Mouse (Mus musculus): ENCODE results near the gene C2cd4a.

C2cd4a gene

DNA sequence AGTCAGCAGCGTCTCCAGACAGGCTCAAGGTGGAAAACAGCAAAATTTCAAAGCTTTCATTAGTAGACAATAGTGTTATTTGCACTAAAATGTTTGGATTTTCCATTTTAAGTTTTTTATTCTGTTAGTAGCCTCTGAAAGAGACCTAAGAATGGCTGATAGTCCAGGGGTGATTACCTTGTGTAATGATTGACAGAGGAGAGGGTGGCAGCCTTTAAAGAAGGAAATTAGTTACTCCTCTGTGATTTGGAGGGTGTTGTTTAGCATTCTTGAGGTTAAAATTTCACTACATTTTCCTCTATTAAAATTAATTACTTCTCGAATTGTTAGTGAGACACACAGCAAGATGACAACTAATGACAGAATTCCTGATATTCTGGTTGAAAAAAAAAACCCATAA is 5.2 kb upstream of the C2cd4a start:
- DNase-seq (ENCODE audit: inconsistent age in 2 of 2, low spot score in 1 of 2): no peak

DNA sequence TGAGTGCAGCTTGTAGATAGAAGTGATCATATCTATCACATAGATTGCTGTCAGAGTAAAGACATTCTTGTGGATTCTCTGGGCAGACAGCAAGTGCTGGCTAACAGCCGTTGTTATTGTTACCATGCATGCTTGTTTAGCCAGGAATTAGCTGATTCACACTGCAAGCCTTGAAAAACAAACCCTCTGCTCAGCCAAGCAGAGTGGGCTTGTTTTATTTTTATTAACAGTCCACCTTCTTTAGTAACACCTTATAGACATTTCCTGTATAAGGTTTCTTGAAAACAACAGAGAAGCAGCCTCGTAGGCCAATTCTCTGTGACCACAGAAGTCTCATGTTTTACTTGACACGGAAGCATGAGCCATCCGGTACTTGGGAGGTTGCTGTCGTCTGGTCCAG is 2.4 kb upstream of the C2cd4a start:
- no peak for DNase-seq (ENCODE audit: inconsistent age in 2 of 2, low spot score in 1 of 2)

DNA sequence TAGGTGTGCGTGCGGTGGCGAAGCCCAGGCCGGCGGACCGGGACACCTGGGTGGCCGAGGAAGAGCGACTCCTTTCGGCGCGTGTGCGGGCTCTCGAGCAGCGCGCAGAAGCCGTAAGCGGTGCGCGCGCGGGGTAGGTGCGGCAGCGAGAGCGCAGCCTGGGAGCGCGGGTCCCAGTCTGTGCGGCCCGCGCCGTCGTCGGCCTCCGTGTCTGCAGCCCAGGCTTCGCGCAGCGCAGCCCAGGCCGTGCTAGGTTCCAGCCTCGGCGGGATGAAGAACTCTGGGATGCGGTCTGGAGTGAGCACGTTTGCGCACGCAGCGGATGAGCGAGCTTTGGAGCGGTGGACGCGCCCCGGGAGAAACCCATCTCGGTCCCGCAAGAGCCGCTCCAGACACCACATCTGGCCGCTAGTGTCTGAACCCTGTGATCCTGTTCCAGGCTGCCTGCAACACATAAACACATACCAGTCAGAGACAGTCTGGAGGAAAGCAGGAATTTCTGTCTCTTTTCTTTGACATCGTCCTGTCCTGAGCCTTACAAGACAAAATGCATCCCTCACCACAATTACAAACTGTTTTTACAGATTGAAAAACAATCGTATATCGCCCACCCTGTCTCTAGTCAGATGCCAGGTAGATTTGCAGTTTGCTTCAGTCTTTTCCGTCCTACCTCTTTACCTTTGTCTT is 628 bp downstream of the C2cd4a start:
- peak in 1 of 2 experiments; percentile 73 for DNase-seq (ENCODE audit: inconsistent age in 2 of 2, low spot score in 1 of 2)

GRCm38 (mm10) chr9:67830411-67831358 is 1.4 kb downstream of the C2cd4a start:
- DNase-seq (ENCODE audit: inconsistent age in 2 of 2, low spot score in 1 of 2): peak in 1 of 2 experiments; percentile 76

- peak; percentile 44 to 87 for DNase-seq (ENCODE audit: inconsistent age in 2 of 2, low spot score in 1 of 2)
These were observed 3.9 kb downstream of the C2cd4a start for GRCm38 (mm10) chr9:67828182-67828581.

GRCm38 (mm10) chr9:67825527-67825926 is 6.6 kb downstream of the C2cd4a start:
- no peak for DNase-seq (ENCODE audit: inconsistent age in 2 of 2, low spot score in 1 of 2)

GRCm38 (mm10) chr9:67823131-67823530 is 9.0 kb downstream of the C2cd4a start:
- DNase-seq (ENCODE audit: inconsistent age in 2 of 2, low spot score in 1 of 2): no peak

DNA sequence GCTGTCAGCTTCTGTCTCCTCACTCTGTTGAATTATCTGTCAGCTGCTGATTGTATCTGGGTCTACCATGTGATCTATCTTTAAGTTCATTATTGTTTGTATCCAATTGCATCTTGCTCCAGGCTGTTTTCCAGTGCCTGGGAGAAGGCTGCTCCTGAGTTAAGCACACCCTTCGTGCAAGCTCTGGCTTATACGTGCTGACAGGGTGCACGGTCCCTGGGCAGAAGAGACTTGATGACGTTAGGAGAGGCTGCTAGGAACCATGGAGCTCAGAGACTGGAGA is 13.5 kb downstream of the C2cd4a start:
- DNase-seq (ENCODE audit: inconsistent age in 2 of 2, low spot score in 1 of 2): no peak

- no peak for DNase-seq (ENCODE audit: inconsistent age in 2 of 2, low spot score in 1 of 2)
These were observed 14.0 kb downstream of the C2cd4a start for GRCm38 (mm10) chr9:67817898-67818667.

- no peak for DNase-seq (ENCODE audit: inconsistent age in 2 of 2, low spot score in 1 of 2)
These were observed 15.8 kb downstream of the C2cd4a start for GRCm38 (mm10) chr9:67816172-67816928.

DNA sequence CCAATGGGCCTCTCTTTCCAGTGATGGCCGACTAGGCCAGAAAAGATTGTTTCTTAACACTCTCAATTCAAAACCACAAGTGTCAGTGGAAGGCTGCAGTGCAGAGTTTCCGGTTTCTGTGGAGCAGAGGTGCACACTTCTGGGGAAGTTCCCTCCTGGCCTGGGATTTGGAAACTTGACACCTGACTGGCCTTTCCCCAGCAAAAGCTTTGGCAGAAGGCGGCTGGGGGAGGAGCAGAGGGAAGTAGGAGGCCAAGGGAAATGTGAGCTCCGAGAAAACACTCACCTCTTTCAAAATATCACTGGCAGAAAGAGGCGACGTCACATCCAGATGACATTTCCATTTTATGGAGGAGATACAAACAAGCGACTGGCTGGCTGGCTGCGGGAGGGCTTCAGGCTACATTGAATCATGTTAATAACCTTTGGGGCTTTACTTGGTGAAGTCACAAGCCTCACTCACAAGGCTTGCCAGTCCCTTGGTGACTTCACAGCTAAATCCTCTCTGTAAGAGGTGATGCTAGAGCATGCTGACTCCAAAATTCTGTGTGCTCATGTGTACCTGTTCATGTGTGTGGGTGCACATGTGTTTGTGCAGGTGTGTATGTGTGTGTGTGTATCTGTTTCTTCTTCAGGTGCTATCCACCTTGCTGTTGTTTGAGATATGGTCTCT is 18.3 kb downstream of the C2cd4a start:
- DNase-seq (ENCODE audit: inconsistent age in 2 of 2, low spot score in 1 of 2): peak; percentile 27 to 83

DNA sequence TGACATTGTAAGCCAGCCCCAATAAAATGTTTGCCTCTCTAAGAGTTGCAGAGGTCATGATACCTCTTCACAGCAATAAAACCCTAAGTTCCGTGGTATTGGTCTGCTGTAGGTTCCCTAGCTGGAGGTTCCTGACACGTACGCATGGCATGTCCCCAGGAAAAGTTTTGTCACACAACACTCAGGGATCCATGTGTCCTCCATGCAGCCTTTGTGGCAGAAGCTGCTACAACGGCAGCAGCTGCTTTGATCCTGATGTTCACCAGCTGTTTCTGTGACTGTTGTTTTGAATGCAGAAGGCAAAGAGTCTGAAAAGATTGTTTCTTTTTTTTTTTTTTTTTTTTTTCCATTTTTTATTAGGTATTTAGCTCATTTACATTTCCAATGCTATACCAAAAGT is 19.0 kb downstream of the C2cd4a start:
- no peak for DNase-seq (ENCODE audit: inconsistent age in 2 of 2, low spot score in 1 of 2)

- peak in 1 of 2 experiments; percentile 75 for DNase-seq (ENCODE audit: inconsistent age in 2 of 2, low spot score in 1 of 2)
These were observed 21.0 kb downstream of the C2cd4a start for GRCm38 (mm10) chr9:67811116-67811515.

GRCm38 (mm10) chr9:67810527-67810926 is 21.6 kb downstream of the C2cd4a start:
- DNase-seq (ENCODE audit: inconsistent age in 2 of 2, low spot score in 1 of 2): peak in 1 of 2 experiments; percentile 49

GRCm38 (mm10) chr9:67807000-67807399 is 25.1 kb downstream of the C2cd4a start:
- no peak for DNase-seq (ENCODE audit: inconsistent age in 2 of 2, low spot score in 1 of 2)

GRCm38 (mm10) chr9:67802241-67802640 is 29.9 kb downstream of the C2cd4a start:
- DNase-seq (ENCODE audit: inconsistent age in 2 of 2, low spot score in 1 of 2): peak; percentile 49 to 88

DNA sequence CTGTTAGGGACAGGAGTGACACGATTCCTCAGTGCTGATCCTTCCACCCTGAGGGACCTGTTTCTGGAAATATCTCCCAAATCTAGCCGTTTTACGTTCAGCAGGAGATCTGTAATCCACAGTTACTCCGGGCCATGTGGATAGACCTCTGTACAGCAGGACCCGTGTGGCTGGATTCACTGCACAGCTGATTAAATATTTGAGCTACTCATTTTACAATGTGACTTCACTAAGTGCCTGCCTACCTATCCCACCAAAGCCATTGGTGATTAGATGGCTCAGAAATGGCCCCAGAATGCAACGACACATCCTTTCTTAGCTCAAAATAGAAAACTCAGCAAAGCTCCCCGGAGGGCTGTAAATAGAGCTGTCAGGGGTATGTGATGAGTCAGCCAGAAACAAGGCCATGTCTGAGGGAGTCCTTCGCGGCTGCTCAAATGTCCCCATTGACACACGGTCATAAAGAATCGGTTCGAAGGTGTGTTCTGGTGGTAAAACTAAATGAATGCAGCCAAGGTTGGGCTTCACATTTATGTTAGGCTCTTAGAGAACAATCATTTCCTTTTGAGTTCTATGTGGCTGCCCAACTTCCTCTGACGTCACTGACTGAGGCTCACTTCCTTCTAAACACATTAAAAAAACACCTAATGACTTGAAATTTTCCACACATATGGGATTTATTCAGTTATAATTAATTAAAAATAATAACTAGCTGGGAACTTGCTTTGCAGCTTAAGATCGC is 32.9 kb downstream of the C2cd4a start:
- peak; percentile 51 to 82 for DNase-seq (ENCODE audit: inconsistent age in 2 of 2, low spot score in 1 of 2)

- peak in 1 of 2 experiments; percentile 27 for DNase-seq (ENCODE audit: inconsistent age in 2 of 2, low spot score in 1 of 2)
These were observed 36.9 kb downstream of the C2cd4a start for GRCm38 (mm10) chr9:67795205-67795675.

- DNase-seq (ENCODE audit: inconsistent age in 2 of 2, low spot score in 1 of 2): no peak
These were observed 37.5 kb downstream of the C2cd4a start for GRCm38 (mm10) chr9:67794668-67795067.

All from adrenal gland, adult (tissue).